Mouse (Mus musculus): Measurements from ENCODE around the gene Sox13.

Gene Sox13

GRCm38 (mm10) chr1:133423543-133424480 is at the start of gene Sox13:
Sox13 (minus strand) TSS chr1:133424377.
- peak; percentile 18 for DNase-seq (ENCODE audit: low read depth)

- no peak for DNase-seq (ENCODE audit: low read depth)
Measured at GRCm38 (mm10) chr1:133471556-133471955, 47.4 kb upstream of the Sox13 start.

- DNase-seq (ENCODE audit: low read depth), result peak; percentile 4
Measured at GRCm38 (mm10) chr1:133471086-133471485, 46.9 kb upstream of the Sox13 start.

- no peak for DNase-seq (ENCODE audit: low read depth)
Measured at GRCm38 (mm10) chr1:133470242-133471025, 46.3 kb upstream of the Sox13 start.

GRCm38 (mm10) chr1:133469213-133469612 is 45.0 kb upstream of the Sox13 start:
- no peak for DNase-seq (ENCODE audit: low read depth)

- DNase-seq (ENCODE audit: low read depth), result no peak
Measured at GRCm38 (mm10) chr1:133468751-133469150, 44.6 kb upstream of the Sox13 start.

GRCm38 (mm10) chr1:133467905-133468304 is 43.7 kb upstream of the Sox13 start:
- DNase-seq (ENCODE audit: low read depth), result no peak

GRCm38 (mm10) chr1:133463138-133463537 is 39.0 kb upstream of the Sox13 start:
- DNase-seq (ENCODE audit: low read depth), result no peak

GRCm38 (mm10) chr1:133460996-133461395 is 36.8 kb upstream of the Sox13 start:
- DNase-seq (ENCODE audit: low read depth), result no peak

GRCm38 (mm10) chr1:133456097-133456496 is 31.9 kb upstream of the Sox13 start:
- no peak for DNase-seq (ENCODE audit: low read depth)

GRCm38 (mm10) chr1:133452564-133453165 is 28.5 kb upstream of the Sox13 start:
- DNase-seq (ENCODE audit: low read depth), result no peak

GRCm38 (mm10) chr1:133451869-133452563 is 27.8 kb upstream of the Sox13 start:
- no peak for DNase-seq (ENCODE audit: low read depth)

GRCm38 (mm10) chr1:133451025-133451424 is 26.8 kb upstream of the Sox13 start:
- no peak for DNase-seq (ENCODE audit: low read depth)

- no peak for DNase-seq (ENCODE audit: low read depth)
Measured at GRCm38 (mm10) chr1:133448351-133448931, 24.3 kb upstream of the Sox13 start.

GRCm38 (mm10) chr1:133446291-133446690 is 22.1 kb upstream of the Sox13 start:
- no peak for DNase-seq (ENCODE audit: low read depth)

GRCm38 (mm10) chr1:133444315-133444714 is 20.1 kb upstream of the Sox13 start:
- no peak for DNase-seq (ENCODE audit: low read depth)

- no peak for DNase-seq (ENCODE audit: low read depth)
Measured at GRCm38 (mm10) chr1:133437916-133438683, 13.9 kb upstream of the Sox13 start.

- no peak for DNase-seq (ENCODE audit: low read depth)
Measured at GRCm38 (mm10) chr1:133434756-133435112, 10.6 kb upstream of the Sox13 start.

GRCm38 (mm10) chr1:133434018-133434755 is 10.0 kb upstream of the Sox13 start:
- DNase-seq (ENCODE audit: low read depth), result no peak

GRCm38 (mm10) chr1:133432566-133432965 is 8.4 kb upstream of the Sox13 start:
- no peak for DNase-seq (ENCODE audit: low read depth)
